Mouse (Mus musculus): ENCODE measurements around the gene Slc34a2. TPM values are rescaled to one million over a fixed set of nuclear protein-coding genes. Genes with fewer than 3 reads are reported as not detected.

Slc34a2 gene
- total RNA-seq, 2 experiments from 2014 or later: not detected

DNA sequence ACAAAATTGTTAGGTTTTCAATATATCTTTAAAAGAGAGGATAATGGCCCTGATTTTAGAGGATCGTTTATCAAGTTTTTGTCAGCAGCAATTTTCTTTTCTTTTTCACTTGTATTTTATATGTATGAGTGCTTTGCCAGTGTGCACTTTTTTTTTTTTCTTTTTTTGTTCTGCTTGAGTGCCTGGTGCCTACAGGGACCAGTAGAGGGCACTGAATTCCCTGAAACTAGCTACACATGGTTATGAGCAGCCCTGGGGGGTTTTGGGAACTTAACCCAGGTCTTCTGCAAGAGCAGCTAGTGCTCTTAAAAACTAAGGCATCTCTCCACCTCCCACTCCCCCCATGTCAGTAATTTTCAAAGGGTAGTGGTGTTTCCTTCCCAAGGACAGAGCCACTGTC lies 70.8 kb downstream of the Slc34a2 start:
- no peak for DNase-seq (ENCODE audit: low spot score in 2 of 2)

DNA sequence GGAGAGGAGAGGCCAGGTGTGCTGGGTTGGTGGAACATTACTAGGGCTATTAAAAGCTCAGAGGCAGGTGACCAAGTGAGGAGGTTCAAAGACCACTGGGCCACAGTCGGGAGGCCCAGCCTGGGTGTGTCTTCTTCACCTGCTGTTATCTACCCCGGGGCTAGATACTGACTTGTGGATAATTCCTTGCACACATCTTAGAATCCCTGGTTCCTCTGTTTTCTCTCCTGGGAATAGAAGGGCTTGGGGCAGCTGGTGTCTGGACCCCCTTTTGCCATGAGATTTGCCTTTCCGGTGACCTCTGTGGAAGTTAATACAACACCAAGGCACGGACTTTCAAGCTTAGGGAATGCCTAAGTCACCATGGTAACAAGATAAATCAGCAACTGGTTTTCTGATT lies 72.3 kb downstream of the Slc34a2 start:
- DNase-seq (ENCODE audit: low spot score in 2 of 2): no peak

DNA sequence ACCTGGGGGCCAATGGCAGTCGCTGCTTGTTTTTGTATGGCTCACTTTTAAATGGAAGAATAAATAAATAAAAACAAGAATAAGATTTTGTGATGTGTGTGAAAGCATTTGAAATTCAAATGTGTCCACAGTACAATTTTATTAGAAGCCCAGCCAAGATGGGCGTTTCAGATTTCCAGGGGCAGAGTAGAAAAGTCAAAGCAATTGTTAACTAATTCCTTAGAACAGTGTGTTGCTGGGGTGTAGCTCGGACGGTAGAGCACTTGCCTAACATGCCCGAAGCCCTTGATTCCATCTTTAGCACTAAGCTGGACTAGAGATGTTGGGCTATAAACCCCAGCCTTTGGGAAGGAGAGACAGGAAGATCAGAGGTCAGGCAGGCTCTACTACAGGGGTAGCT lies 73.2 kb downstream of the Slc34a2 start:
- DNase-seq (ENCODE audit: low spot score in 2 of 2): no peak

GRCm38 (mm10) chr5:53112942-53113341 lies 75.1 kb downstream of the Slc34a2 start:
- DNase-seq (ENCODE audit: low spot score in 2 of 2): no peak

DNA sequence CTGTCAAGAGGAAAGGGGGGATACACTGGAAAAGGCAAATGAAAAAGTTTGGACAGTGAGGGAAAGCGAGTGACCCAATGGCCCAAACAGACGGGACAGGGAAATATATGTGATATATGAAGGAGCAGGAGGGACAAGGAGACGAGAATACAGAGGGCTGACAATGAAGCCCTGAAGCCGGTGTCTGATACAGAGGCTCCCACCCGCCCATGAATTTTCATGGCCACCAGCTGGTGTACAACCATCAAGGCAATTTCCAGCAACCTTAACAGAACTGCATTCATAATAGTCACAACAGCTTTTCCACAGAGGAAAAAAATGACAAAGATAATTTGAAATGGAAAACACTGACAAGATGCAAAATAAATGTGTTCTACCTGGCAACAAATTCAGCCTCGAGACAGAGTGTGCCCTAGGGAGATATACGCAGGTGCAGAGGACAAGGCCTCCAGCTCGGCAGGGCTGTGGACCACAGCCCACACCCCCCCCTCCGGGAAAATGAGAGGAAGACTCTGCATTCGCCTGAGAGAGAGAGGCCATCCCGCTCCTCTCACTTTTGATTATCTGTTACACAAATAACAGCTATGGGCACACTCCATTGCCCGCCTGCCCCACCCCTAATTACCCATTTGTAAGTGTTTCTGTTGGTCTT lies 76.9 kb downstream of the Slc34a2 start:
- no peak for DNase-seq (ENCODE audit: low spot score in 2 of 2)

GRCm38 (mm10) chr5:53118212-53118611 lies 80.3 kb downstream of the Slc34a2 start:
- no peak for DNase-seq (ENCODE audit: low spot score in 2 of 2)

DNA sequence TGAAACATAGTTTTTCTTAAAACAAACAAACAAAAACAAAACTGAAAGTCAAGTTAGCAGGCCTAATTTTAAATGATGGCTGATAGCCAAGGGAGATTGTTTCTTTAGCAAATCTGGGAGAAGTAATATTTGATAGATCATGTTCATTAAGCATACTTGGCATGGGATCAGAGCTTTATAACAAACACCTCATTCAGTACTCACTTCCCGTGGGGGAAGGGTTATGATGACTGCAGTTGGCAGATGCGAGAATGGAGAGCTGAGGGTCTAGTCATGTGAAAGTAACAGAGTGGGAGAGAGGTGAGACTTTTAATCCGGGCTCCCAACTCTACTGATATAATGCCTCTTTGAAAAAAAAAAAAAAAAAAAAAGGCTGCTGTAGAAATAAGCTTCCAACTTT lies 81.8 kb downstream of the Slc34a2 start:
- DNase-seq (ENCODE audit: low spot score in 2 of 2): no peak

Other genes starting within 250 kb of the Slc34a2 start
- gene Anapc4, start 204.1 kb upstream of the Slc34a2 start, total RNA-seq (2021): 10 to 100 TPM; 68.2 to 68.8 TPM
- gene Sel1l3, start 175.8 kb downstream of the Slc34a2 start, total RNA-seq (2021): 10 to 100 TPM; 36.1 to 41.7 TPM
- 10 to 100 TPM; 42.9 to 45.1 TPM for gene Smim20, start 229.0 kb downstream of the Slc34a2 start, total RNA-seq (2021)